Mouse (Mus musculus) c-Kit-positive CD71-negative TER-119-negative erythroid progenitor cells, embryonic 14.5 days (primary cell): ENCODE results near the gene BC107364.
"Not testable (repeated sequence)": the region's sequence is repeated elsewhere in the genome, so short reads cannot be mapped to it uniquely, and the experiment has no call there.

Experiments
- DNase-seq: peaks from one replicate; pipeline ENCODE4 v3.0.0-alpha.2; 2013; ENCODE audit warnings: low read depth

The BC107364 gene

GRCm38 (mm10) chr3:96414126-96414950, 37.8 kb downstream of the BC107364 start:
- peak; percentile 86 for DNase-seq

GRCm38 (mm10) chr3:96413581-96414125, 38.5 kb downstream of the BC107364 start:
- DNase-seq, result no peak

DNA sequence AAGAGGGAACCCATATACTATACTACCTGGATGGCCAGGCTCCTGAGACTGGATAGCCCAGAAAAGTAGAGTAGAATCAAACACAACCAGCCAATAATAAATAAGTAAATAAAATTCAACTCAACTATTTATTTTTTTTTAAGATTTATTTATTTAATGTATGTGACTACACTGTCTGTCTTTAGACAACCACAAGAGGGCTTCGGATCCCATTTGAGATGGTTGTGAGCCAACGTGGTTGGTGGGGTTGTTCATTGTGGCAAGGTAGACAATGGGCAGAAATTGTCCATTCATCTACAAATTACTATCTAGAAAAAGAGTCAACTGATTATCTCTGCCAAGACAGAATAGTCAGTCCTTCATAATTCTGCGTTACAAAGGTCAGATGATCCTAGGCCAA, 40.3 kb downstream of the BC107364 start:
- no peak for DNase-seq

DNA sequence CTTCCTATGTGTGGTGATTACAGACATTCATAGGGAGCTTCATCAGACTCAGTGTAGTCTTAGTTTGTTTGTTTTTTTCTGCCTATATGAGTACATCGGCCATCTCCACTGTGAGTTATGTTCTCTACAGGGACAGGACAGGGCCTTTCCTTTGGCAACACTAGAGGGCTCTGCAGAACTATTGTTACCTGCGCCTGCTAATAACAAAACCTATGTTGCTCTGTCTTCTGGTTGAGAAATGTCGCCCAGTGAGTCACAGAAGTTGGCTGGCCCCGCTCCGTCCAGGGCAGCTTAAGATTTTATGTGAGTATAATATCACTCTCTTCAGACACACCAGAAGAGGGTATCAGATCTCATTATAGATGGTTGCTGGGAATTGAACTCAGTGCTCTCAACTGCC, 41.1 kb downstream of the BC107364 start:
- DNase-seq, result no peak

DNA sequence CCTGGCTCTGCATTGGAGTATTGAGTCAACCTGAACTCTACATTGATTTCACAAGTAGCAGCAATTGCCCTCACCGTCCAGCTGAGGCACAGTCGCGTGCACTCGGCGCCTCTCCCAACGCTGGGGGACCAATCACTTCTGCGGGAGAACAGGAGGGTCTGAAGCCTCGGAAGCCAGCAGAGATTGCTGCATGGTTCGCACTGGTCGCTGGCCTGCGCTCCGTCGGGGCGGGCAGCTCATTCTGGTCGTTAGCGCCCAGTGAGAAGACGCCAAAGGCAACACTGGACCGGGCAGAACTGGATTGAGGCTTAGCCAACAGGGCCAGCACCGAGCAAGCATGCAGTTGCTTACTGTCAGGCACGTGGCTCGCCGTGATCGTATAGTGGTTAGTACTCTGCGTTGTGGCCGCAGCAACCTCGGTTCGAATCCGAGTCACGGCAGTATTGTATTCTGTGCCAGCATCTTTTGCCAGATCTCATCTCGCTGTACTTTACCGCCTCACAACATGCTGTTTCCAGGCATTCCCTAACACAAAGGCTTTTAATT, 42.3 kb downstream of the BC107364 start:
- DNase-seq, result no peak

- DNase-seq, result not testable (repeated sequence)
Observed at GRCm38 (mm10) chr3:96408111-96408510, 44.0 kb downstream of the BC107364 start.

DNA sequence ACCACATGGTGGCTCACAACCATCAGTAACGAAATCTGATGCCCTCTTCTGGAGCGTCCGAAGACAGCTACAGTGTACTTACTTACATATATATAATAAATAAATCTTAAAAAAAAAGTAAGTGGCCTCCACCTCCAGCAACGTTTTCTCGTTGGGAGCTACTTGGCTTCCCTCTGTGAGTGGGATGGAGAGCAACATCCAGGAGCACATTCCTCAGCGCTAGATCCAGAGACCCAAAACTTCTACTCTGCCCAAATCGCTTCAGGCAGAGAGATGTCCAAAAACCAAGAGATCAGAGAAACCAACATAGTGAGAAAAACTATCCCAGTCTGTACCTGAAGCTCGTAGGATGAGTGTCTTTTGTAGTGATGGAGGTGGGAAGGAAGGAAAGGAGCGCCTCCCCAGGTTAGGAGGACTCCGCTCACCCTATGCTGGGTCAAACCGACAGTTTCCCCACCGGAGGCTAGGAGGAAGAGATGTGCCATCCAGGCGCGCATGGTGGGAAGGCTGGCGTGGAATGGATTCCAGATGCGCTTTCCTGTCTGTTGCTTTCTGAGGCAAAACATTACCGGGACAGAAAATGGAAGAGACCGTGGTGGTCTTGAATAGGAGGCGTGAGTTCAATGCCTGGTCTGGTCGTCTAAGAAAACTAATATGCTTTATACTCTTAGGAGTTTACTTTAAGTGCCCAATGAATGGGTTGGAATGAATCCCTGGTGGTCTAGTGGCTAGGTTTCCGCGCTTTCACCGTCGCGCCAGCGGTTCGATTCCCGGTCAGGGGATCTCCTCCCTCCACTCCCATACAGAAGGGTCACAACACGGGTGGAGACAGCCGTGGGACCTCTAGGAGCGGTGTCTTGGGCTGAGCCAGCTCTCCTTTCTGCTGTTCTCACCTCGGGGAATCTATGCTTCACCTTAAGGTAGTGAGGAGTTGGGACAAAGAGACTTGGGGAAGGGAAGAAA, 46.3 kb downstream of the BC107364 start:
- no peak for DNase-seq

GRCm38 (mm10) chr3:96405004-96405403, 47.1 kb downstream of the BC107364 start:
- no peak for DNase-seq

DNA sequence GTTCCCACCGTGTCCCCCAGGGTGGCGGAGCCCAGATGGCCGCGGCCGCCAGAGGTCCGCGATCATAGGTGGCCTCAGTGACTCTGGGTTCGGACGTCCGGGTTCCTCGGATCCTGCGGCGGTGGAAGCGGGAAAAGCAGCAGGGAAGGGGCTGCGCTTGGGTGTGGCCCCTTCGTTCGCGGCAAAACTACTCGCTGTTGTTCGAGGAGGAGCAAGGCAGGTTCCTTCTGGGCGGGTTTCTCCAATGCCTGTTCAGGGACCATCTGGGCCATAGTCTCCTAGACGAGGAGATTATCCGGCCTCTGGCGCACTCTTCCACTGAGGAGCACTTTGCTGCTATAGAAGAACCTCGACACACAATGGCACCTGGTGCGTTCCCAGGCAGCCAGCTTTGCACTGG, 47.7 kb downstream of the BC107364 start:
- no peak for DNase-seq

DNA sequence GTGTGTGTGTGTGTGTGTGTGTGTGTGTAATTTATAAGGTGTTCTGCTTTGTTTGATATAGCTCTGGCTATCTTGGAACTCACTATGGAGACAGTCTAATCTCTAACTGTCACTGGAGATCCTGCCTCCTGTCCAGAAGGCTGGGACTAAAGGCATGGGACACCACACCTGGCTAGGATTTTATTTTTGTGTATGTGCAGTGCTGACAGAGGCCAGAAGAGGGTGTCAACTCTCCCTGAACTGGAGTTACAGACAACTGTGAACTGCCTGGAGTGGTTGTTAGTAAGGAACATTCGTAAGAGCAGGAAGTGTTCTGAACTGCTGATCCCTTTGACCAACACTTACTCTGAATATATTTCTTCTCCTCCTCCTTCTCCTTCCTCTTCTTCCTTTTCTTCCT, 49.1 kb downstream of the BC107364 start:
- no peak for DNase-seq

- peak; percentile 56 for DNase-seq
Observed at GRCm38 (mm10) chr3:96401832-96402501, 50.1 kb downstream of the BC107364 start.

- DNase-seq, result no peak
Observed at GRCm38 (mm10) chr3:96401474-96401831, 50.7 kb downstream of the BC107364 start.

GRCm38 (mm10) chr3:96398911-96399310, 53.2 kb downstream of the BC107364 start:
- DNase-seq, result peak; percentile 48

- DNase-seq, result no peak
Observed at GRCm38 (mm10) chr3:96396857-96397256, 55.2 kb downstream of the BC107364 start.

- DNase-seq, result not testable (repeated sequence)
Observed at GRCm38 (mm10) chr3:96387202-96387601, 64.9 kb downstream of the BC107364 start.
